Mouse (Mus musculus): Measurements from ENCODE around the gene Ubxn2a. TPM values are rescaled to one million over a fixed set of nuclear protein-coding genes. Genes with fewer than 3 reads are reported as not detected.

Ubxn2a gene
- polyA plus RNA-seq (2012): 0.87 and 1.5 TPM in 2 replicates

GRCm38 (mm10) chr12:4906951-4907906, at the start of gene Ubxn2a:
Gene Ubxn2a (minus strand): TSS chr12:4907705.
- H3K27me3 ChIP-seq (ENCODE audit: control insufficient read depth): no peaks in the 10 kb centered on the region
- H3K36me3 ChIP-seq (ENCODE audit: control insufficient read depth): peaks cover 32% of the 10 kb centered on the region
- H3K4me3 ChIP-seq (replicated peaks): peak within 1 kb of the TSS; percentile 93
- peaks cover 42% of the 10 kb centered on the region for H3K4me1 ChIP-seq (ENCODE audit: control insufficient read depth)
- no peaks in the 10 kb centered on the region for H3K9me3 ChIP-seq (ENCODE audit: control insufficient read depth, low read length)
- no peak for TF ChIP-seq GATA1 (IDR thresholded peaks at IDR 0.05; ENCODE audit: low read length)
- TF ChIP-seq TAL1 (IDR thresholded peaks at IDR 0.05; ENCODE audit: low read length): no peak

GRCm38 (mm10) chr12:4953156-4953555, 45.7 kb upstream of the Ubxn2a start:
- no peaks in the 10 kb centered on the region for H3K4me1 ChIP-seq (ENCODE audit: control insufficient read depth)
- no peaks in the 10 kb centered on the region for H3K27me3 ChIP-seq (ENCODE audit: control insufficient read depth)
- TF ChIP-seq TAL1 (IDR thresholded peaks at IDR 0.05; ENCODE audit: low read length) (no peak), GATA1 (IDR thresholded peaks at IDR 0.05; ENCODE audit: low read length) (no peak)
- no peaks in the 10 kb centered on the region for H3K9me3 ChIP-seq (ENCODE audit: control insufficient read depth, low read length)
- peaks cover 86% of the 10 kb centered on the region for H3K36me3 ChIP-seq (ENCODE audit: control insufficient read depth)
- no peak overlapping the region for H3K4me3 ChIP-seq (replicated peaks)

DNA sequence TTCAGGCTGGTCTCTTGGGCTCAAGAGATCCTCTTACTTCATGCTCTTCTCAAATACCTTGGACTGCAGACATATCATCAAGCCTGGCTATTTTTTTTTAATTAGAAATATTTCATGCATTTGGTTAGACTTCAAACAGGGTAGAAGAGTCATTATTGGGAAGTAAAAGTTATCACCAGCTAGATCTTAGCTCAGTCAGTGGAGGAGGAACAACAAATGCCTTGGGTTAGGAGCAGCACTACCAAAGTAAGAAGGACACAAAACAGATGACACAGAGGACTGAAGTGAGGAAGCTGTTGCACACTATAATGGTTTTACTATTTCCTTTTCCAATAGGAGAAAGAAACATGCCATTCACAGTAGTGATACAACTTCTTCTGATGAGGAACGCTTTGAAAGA, 44.8 kb upstream of the Ubxn2a start:
- H3K4me1 ChIP-seq (ENCODE audit: control insufficient read depth): no peaks in the 10 kb centered on the region
- TF ChIP-seq GATA1 (IDR thresholded peaks at IDR 0.05; ENCODE audit: low read length) (no peak), TAL1 (IDR thresholded peaks at IDR 0.05; ENCODE audit: low read length) (no peak)
- peaks cover 87% of the 10 kb centered on the region for H3K36me3 ChIP-seq (ENCODE audit: control insufficient read depth)
- H3K4me3 ChIP-seq (replicated peaks): no peak overlapping the region
- no peaks in the 10 kb centered on the region for H3K9me3 ChIP-seq (ENCODE audit: control insufficient read depth, low read length)
- H3K27me3 ChIP-seq (ENCODE audit: control insufficient read depth): no peaks in the 10 kb centered on the region

DNA sequence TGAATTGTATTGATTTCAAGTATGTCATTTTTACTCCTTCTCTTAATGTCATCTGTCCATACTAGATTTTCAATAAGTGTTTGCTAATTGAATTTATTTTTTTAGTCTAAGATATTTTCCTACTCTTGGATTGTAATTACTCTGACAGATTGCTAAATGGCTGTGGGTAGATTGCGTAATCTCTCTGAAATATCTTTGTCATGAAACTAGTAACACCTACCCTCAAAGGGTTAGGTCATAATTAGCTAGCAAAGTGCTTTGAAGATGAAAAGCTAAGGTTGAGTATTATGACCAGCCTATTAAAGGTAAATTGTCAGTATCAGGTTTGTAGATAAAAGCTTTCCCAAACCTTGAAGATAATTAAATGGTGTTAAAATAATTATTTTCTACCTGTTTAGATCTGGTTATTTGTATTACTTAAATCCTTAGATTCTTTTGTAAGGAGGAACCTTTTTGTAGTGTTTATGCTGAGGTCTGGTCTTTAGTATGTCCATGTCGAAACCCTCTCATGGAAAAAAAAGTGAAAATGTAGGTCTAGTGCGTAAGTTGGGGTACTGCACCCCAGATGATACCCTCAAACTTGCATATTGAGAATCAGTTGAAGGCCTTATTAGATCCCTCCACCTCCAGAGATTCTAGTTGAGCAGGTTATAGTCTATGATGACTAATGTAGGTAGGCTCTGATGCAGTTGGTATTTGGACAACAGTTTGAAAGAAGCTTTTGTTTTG, 23.5 kb upstream of the Ubxn2a start:
- no peaks in the 10 kb centered on the region for H3K9me3 ChIP-seq (ENCODE audit: control insufficient read depth, low read length)
- H3K4me1 ChIP-seq (ENCODE audit: control insufficient read depth): peaks cover 18% of the 10 kb centered on the region
- no peak overlapping the region for H3K4me3 ChIP-seq (replicated peaks)

GRCm38 (mm10) chr12:4928197-4928596, 20.7 kb upstream of the Ubxn2a start:
- H3K9me3 ChIP-seq (ENCODE audit: control insufficient read depth, low read length): no peaks in the 10 kb centered on the region
- H3K27me3 ChIP-seq (ENCODE audit: control insufficient read depth): no peaks in the 10 kb centered on the region
- H3K4me1 ChIP-seq (ENCODE audit: control insufficient read depth): peaks cover 20% of the 10 kb centered on the region
- H3K36me3 ChIP-seq (ENCODE audit: control insufficient read depth): peaks cover 30% of the 10 kb centered on the region
- TF ChIP-seq TAL1 (IDR thresholded peaks at IDR 0.05; ENCODE audit: low read length) (no peak), GATA1 (IDR thresholded peaks at IDR 0.05; ENCODE audit: low read length) (no peak)
- H3K4me3 ChIP-seq (replicated peaks): no peak overlapping the region

More for the DNA sequence above, 23.5 kb upstream of the Ubxn2a start:
- no peak for TF ChIP-seq GATA1 (IDR thresholded peaks at IDR 0.05; ENCODE audit: low read length)
- no peak for TF ChIP-seq TAL1 (IDR thresholded peaks at IDR 0.05; ENCODE audit: low read length)
- no peaks in the 10 kb centered on the region for H3K27me3 ChIP-seq (ENCODE audit: control insufficient read depth)
- H3K36me3 ChIP-seq (ENCODE audit: control insufficient read depth): peaks cover 23% of the 10 kb centered on the region

GRCm38 (mm10) chr12:4917805-4918591, 10.5 kb upstream of the Ubxn2a start:
- peaks cover 31% of the 10 kb centered on the region for H3K4me1 ChIP-seq (ENCODE audit: control insufficient read depth)
- TF ChIP-seq GATA1 (IDR thresholded peaks at IDR 0.05; ENCODE audit: low read length) (no peak), TAL1 (IDR thresholded peaks at IDR 0.05; ENCODE audit: low read length) (no peak)
- H3K27me3 ChIP-seq (ENCODE audit: control insufficient read depth): no peaks in the 10 kb centered on the region; the same call in 1 of the 2 replicates
- H3K4me3 ChIP-seq (replicated peaks): peak overlapping the region; percentile 88
- peaks cover 8% of the 10 kb centered on the region for H3K36me3 ChIP-seq (ENCODE audit: control insufficient read depth)
- no peaks in the 10 kb centered on the region for H3K9me3 ChIP-seq (ENCODE audit: control insufficient read depth, low read length)

DNA sequence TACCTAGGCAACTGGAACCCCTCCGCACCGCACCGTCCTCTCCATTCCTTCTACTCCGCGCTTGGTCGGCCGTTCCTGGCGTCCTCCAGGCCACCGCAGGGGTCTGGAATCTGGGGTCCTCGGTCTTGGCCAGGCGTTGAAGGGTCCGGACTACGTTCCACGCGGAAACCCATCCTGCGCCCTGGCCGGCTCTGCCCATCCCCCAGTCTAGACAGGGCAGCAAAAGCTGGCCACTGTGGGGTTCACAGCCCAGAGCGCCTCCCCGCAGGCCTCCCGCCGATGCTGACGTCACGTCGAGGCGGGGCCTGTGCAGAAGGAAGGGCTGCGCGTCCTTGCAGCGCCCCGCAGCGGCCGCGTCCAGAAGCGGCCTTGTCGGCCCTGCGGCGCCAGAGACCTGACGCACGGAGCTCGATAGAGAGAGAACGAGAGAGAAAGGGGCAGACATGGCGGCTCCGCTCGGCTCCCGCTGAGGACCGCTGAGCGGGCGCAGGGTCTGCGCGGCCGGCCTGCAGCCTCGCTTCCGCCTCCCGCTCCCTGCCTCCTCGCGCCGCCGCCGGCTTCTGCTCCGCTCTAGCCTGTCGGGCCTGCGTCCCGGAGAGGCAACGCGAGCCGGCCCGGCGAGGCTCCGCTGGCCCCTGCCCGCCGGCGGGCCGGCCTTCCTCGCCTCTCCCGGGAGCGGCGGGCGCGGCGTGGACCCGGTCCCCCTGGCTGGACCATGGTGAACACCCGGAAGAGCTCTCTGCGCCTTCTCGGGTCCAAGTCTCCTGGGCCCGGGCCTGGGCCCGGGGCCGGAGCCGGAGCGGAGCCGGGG, 9.7 kb upstream of the Ubxn2a start, which contains the start of gene Atad2b:
Atad2b (plus strand) TSS at position 360 of the 811 bp plus-strand sequence.
- Histone ChIP-seq H3K4me1 (ENCODE audit: control insufficient read depth) (peaks cover 28% of the 10 kb centered on the region), H3K27me3 (ENCODE audit: control insufficient read depth) (no peaks in the 10 kb centered on the region; the same call in 1 of the 2 replicates), H3K9me3 (ENCODE audit: control insufficient read depth, low read length) (no peaks in the 10 kb centered on the region), H3K36me3 (ENCODE audit: control insufficient read depth) (peaks cover 8% of the 10 kb centered on the region), H3K4me3 (replicated peaks) (peak within 1 kb of the TSS; percentile 88)
- TF ChIP-seq GATA1 (IDR thresholded peaks at IDR 0.05; ENCODE audit: low read length) (no peak), TAL1 (IDR thresholded peaks at IDR 0.05; ENCODE audit: low read length) (no peak)

DNA sequence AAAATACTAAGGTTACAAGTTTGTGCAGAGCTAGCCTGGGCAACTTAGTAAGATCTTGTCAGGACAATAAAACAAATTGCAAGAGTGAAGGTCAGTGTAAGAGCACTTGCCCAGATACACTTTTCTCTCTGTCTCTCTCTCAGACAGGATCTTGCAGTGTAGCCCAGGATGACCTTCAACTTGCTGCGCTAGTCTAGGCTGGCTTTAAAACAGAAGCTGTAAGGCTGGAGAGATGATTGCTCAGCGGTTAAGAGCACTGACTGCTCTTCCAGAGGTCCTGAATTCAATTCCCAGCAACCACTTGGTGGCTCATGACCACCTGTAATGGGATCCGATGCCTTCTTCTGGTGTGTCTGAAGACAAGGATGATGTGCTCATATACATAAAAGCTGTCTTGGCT, 7.4 kb upstream of the Ubxn2a start:
- H3K27me3 ChIP-seq (ENCODE audit: control insufficient read depth): no peaks in the 10 kb centered on the region; the same call in 1 of the 2 replicates
- H3K4me1 ChIP-seq (ENCODE audit: control insufficient read depth): peaks cover 15% of the 10 kb centered on the region
- H3K36me3 ChIP-seq (ENCODE audit: control insufficient read depth): no peaks in the 10 kb centered on the region
- no peaks in the 10 kb centered on the region for H3K9me3 ChIP-seq (ENCODE audit: control insufficient read depth, low read length)
- TF ChIP-seq TAL1 (IDR thresholded peaks at IDR 0.05; ENCODE audit: low read length) (no peak), GATA1 (IDR thresholded peaks at IDR 0.05; ENCODE audit: low read length) (no peak)
- H3K4me3 ChIP-seq (replicated peaks): no peak overlapping the region
